Mouse (Mus musculus) kidney, adult 2 months (tissue): Measurements from ENCODE around the gene Pde2a. TPM values are rescaled to one million over a fixed set of nuclear protein-coding genes. Genes with fewer than 3 reads are reported as not detected.

Source experiments
- DNase-seq: peaks from one replicate; pipeline ENCODE4 v3.0.0; 2021
- H3K27ac ChIP-seq: fragments of 200-500 bp; 2 replicates; pipeline ENCODE4 v1.5.1; 2012; ENCODE audit warnings: low read depth, low read length, control low read depth, inconsistent platforms; ENCODE audit not compliant: insufficient read depth
- H3K27me3 ChIP-seq: fragments of 200-500 bp; replicated peaks from 2 replicates; pipeline ENCODE4 v1.6.1; 2012; ENCODE audit warnings: mild to moderate bottlenecking, moderate library complexity, low read length, inconsistent platforms; ENCODE audit not compliant: control insufficient read depth, insufficient read depth
- H3K36me3 ChIP-seq: fragments of 200-500 bp; 2 replicates; pipeline ENCODE4 v1.6.1; 2012; ENCODE audit warnings: mild to moderate bottlenecking, moderate library complexity, low read length, inconsistent platforms; ENCODE audit not compliant: control insufficient read depth, insufficient read depth
- H3K4me1 ChIP-seq: fragments of 200-500 bp; 2 replicates; pipeline ENCODE4 v1.6.1; 2011; ENCODE audit warnings: low read length; ENCODE audit not compliant: control insufficient read depth, insufficient read depth
- H3K4me3 ChIP-seq: fragments of 200-500 bp; 2 replicates; pipeline ENCODE4 v1.5.1; 2011; ENCODE audit warnings: mild to moderate bottlenecking, low read depth, low read length, control low read depth; ENCODE audit not compliant: insufficient read depth
- CTCF ChIP-seq: fragments of 200-500 bp; conservative IDR thresholded peaks from 2 replicates; pipeline ENCODE4 v1.5.1; 2011; ENCODE audit warnings: low read depth, mild to moderate bottlenecking, control low read depth, low read length, moderate library complexity, mixed read lengths; ENCODE audit not compliant: insufficient read depth, insufficient read length
- POLR2A ChIP-seq: fragments of 200-500 bp; IDR thresholded peaks from one replicate; pipeline ENCODE4 v1.6.1; 2011; ENCODE audit warnings: low read depth, low read length, control low read depth
- WGBS: fragments of 180-500 bp; shearing (Covaris S2); methylation state at CpG from one replicate; pipeline ENCODE4 v1.1.7; 2018; 5-methylcytosine and 5-hydroxymethylcytosine counted together
- polyA plus RNA-seq: library from polyadenylated mRNA; depleted of rRNA; stranded (reverse); fragments of >200 nt; gene quantifications from 2 replicates; pipeline ENCODE4 v1.2.3, GENCODE M21; 2012

The Pde2a gene
- polyA plus RNA-seq, 1 experiment, result 28.6 TPM

- H3K4me1 ChIP-seq, result no peaks in the 10 kb centered on the region
- no peaks in the 10 kb centered on the region for H3K27me3 ChIP-seq
- DNase-seq, result no peak
- no peak overlapping the region for H3K4me3 ChIP-seq
- WGBS, result 85% methylated on average over 3 of the region's 3 CpGs
- TF ChIP-seq POLR2A (no peak), CTCF (no peak)
- H3K27ac ChIP-seq, result no peak overlapping the region
- H3K36me3 ChIP-seq, result no peaks in the 10 kb centered on the region
Measured at GRCm38 (mm10) chr7:101498385-101498784, 76.9 kb downstream of the Pde2a start.

GRCm38 (mm10) chr7:101499251-101499650, 77.8 kb downstream of the Pde2a start:
- Histone ChIP-seq H3K27me3 (no peaks in the 10 kb centered on the region), H3K36me3 (no peaks in the 10 kb centered on the region), H3K4me1 (no peaks in the 10 kb centered on the region), H3K4me3 (no peak overlapping the region), H3K27ac (no peak overlapping the region)
- 72% methylated on average over 10 of the region's 10 CpGs for WGBS
- DNase-seq, result no peak
- no peak for TF ChIP-seq POLR2A
- TF ChIP-seq CTCF, result no peak

- DNase-seq, result no peak
- H3K27ac ChIP-seq, result no peak overlapping the region
- 65% methylated on average over 9 of the region's 9 CpGs for WGBS
Measured at GRCm38 (mm10) chr7:101499701-101500100, 78.2 kb downstream of the Pde2a start.

GRCm38 (mm10) chr7:101501236-101501635, 79.7 kb downstream of the Pde2a start:
- Histone ChIP-seq H3K36me3 (no peaks in the 10 kb centered on the region), H3K4me1 (no peaks in the 10 kb centered on the region), H3K27me3 (no peaks in the 10 kb centered on the region), H3K4me3 (no peak overlapping the region), H3K27ac (no peak overlapping the region)
- TF ChIP-seq POLR2A, result no peak
- DNase-seq, result no peak
- 85% methylated on average over 6 of the region's 6 CpGs for WGBS

More at GRCm38 (mm10) chr7:101499701-101500100, 78.2 kb downstream of the Pde2a start:
- H3K36me3 ChIP-seq, result no peaks in the 10 kb centered on the region
- no peaks in the 10 kb centered on the region for H3K4me1 ChIP-seq
- no peak overlapping the region for H3K4me3 ChIP-seq
- no peak for TF ChIP-seq POLR2A
- no peak for TF ChIP-seq CTCF
- no peaks in the 10 kb centered on the region for H3K27me3 ChIP-seq

GRCm38 (mm10) chr7:101501675-101502074, 80.2 kb downstream of the Pde2a start:
- peak; percentile 28 for TF ChIP-seq CTCF
- no peak for TF ChIP-seq POLR2A
- Histone ChIP-seq H3K4me1 (no peaks in the 10 kb centered on the region), H3K27me3 (no peaks in the 10 kb centered on the region), H3K27ac (no peak overlapping the region), H3K36me3 (no peaks in the 10 kb centered on the region), H3K4me3 (no peak overlapping the region)
- 71% methylated on average over 6 of the region's 6 CpGs for WGBS
- DNase-seq, result peak; percentile 21

DNA sequence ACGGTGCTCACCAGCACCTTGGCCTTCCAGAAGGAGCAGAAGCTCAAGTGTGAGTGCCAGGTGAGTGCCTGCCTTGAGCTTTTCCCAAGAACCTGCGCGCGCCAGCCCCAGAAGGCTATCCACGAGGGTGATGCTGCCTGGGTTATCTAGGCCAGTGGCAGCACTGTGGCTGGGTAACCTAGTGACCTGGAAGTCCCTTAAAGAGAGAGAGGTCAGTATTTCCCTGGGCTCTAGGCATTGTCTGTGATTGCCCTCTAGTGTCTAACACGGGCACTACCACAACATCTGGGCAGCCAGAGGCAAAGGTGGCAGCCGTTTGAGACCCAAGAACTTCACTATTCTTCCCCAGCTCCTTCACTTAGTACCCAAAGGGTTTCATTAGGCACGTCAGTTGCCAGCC, 81.9 kb downstream of the Pde2a start:
- peak; percentile 75 for DNase-seq
- 27% methylated on average over 8 of the region's 8 CpGs for WGBS
- H3K27ac ChIP-seq, result no peak overlapping the region

DNA sequence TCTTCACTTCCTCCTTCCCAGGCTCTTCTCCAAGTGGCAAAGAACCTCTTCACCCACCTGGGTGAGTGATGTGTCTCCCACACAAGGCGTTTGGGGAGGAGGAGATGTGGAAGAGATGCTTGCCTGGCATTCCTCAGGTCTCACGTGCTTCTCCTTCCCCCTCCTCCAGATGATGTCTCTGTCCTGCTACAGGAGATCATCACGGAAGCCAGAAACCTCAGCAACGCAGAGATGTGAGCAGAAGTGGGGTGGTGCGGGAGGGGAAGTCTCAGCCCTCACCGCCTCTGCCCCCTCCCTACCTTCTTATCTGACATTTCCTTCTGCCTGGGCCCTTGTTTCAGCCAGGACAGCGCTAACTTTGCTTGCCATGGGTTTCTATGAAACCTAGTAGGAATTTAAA, 82.3 kb downstream of the Pde2a start:
- TF ChIP-seq POLR2A, result no peak
- TF ChIP-seq CTCF, result no peak
- WGBS, result 43% methylated on average over 7 of the region's 7 CpGs
- H3K4me3 ChIP-seq, result no peak overlapping the region

More for the DNA sequence above, 81.9 kb downstream of the Pde2a start:
- Histone ChIP-seq H3K4me1 (no peaks in the 10 kb centered on the region), H3K4me3 (no peak overlapping the region), H3K36me3 (no peaks in the 10 kb centered on the region), H3K27me3 (no peaks in the 10 kb centered on the region)
- TF ChIP-seq CTCF, result peak; percentile 92
- no peak for TF ChIP-seq POLR2A

GRCm38 (mm10) chr7:101504507-101504906, 83.0 kb downstream of the Pde2a start:
- H3K36me3 ChIP-seq, result no peaks in the 10 kb centered on the region
- peak; percentile 19 for DNase-seq
- no peaks in the 10 kb centered on the region for H3K27me3 ChIP-seq
- TF ChIP-seq POLR2A, result no peak
- no peak for TF ChIP-seq CTCF
- no peaks in the 10 kb centered on the region for H3K4me1 ChIP-seq
- WGBS, result 23% methylated on average over 24 of the region's 24 CpGs
- H3K4me3 ChIP-seq, result no peak overlapping the region
- no peak overlapping the region for H3K27ac ChIP-seq

More for the DNA sequence above, 82.3 kb downstream of the Pde2a start:
- H3K36me3 ChIP-seq, result no peaks in the 10 kb centered on the region
- H3K4me1 ChIP-seq, result no peaks in the 10 kb centered on the region
- H3K27me3 ChIP-seq, result no peaks in the 10 kb centered on the region
- DNase-seq, result no peak
- no peak overlapping the region for H3K27ac ChIP-seq
